Mouse (Mus musculus): ENCODE results near the gene Gse1.

Gene Gse1

DNA sequence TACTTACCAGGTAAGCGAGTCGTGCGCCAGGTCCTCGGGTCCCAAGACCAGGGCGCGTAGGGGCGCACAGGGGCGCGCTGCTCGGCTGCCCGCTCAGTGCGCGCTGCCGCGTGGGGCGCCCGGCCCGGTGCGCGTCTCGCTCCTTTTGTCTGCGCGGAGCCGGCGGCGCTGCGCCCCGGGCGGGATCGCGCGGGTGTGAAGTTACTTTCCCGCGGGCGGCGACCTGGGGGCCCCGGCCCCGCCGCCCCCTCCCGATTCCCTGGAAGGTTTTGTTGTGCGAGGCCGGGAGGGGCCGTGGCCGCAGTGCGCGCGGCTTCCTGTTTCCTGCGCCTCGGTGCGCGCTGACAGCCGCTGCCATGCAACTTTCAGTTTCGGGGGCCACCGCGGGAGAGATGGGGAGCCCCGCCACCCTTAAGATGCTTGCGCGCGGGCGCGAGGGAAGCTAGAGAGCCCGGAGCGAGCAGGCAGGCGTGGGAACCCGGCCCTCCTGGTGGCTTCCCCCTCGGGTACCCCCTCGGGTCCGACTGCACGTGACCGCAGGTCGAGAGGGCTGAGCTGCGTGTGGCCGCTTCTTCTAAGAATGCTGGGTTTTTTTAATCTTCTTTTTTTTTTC lies 261.0 kb downstream of the Gse1 start:
- peak; percentile 63 for DNase-seq

DNA sequence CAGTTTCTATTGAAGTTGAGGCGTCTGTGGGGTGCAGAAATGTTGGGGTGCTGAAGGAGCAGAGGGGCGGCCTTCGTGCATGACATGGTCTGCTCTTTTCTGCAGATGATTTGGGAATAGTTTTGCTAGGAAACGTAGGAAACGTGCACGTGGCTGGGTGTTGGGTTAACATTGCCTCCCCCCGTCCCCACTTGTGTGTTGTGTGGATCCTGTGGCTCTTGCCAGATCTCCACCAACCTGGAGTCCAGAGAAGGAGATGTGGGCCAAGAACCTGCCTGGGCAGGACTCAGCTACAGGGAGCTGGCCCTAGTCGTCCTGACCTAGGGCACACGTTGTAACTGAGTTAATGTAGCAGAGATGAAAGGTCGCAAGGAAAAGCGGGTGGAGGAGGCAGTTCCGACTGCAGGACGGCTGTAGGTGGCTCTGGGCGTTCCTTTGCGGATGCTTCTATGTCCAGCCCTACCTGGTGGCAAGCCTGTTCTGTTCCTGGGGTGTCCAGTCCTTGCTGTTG lies 261.6 kb downstream of the Gse1 start:
- DNase-seq, result peak; percentile 79

DNA sequence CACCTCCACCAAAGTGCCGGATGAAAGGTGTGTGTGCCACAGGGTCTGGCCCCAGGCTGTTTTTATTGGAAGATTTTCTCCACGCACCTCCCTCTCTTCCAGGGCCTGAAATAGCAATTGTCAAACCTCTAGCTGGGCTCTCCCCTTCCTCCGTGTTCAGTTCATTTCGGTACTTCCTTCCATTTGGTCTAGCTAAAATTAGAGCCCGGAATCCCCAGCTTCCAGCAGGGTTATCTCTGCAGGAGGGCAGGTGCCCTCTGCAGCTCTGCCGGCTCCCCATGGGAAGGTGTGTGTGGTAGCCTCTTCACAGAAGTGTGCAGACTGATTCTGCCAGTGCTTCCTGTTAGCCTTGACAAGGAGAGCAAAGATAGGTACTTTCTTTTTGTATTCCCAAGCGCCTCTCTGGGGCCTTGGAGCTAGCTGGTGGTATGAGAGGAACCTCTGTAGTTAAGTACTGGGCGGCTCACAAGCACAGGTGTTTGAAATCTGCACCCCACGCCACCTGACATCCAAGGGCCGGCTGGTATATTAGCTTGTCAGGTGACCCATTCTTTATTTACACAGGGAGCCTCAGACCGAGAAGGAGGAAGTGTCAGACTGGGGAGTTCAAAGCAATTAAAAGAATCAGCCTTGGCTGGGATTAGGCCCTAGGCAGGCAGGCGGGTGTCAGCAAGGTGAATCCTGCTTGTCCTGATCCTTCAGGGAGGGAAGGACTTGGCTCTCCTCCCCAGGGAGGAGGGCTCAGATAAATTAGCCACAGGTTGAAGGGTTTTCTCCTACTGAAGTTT lies 262.3 kb downstream of the Gse1 start:
- peak; percentile 58 for DNase-seq

DNA sequence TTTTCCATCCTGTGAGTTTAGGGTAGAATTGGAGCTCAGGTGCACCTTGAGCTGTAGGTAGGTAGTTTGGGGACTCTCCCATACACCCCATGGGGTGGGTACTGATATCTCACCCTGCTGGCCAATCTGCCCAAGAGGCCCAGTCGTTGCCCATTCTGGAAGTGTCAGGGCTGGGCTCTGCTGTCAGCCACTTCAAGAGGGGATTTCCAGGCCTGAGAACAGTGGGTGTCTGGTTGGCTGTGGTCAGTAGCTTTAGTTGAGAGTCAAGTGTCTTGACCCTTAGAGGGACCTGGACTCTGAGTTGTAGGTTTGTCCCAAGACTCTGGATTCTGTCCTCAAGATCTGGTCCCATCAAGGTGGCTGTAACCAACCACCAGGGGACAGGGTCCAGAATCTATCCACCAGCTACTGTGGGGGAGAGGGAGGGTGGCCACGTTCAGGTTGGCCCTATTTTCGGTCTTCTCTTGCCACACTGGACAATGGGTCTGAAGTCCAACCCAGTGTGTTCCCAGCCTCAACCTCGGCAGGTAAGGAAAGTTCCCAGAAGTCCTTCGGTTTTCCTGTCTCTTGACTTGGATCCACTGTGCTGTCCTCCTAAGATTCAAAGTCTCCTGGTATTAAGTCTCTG lies 263.0 kb downstream of the Gse1 start:
- DNase-seq, result peak; percentile 71

GRCm38 (mm10) chr8:120492193-120492880 lies 264.1 kb downstream of the Gse1 start:
- DNase-seq, result no peak

DNA sequence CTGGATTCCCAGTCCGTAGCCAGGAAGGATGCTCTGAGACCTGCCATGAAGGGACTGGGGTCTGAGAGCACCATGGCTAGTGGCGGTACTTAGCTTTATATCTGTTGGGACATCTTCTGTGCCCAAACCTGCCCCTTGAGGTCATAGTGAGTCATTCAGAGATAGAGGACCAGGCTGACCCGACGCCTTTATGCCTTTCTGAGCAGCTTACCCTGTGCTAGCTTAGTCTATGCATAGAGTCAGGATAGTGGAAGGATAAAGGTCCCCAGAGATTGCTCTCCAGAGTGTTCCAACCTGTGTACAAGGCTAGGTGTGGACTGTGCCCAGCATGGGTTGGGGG lies 264.6 kb downstream of the Gse1 start:
- DNase-seq, result no peak

DNA sequence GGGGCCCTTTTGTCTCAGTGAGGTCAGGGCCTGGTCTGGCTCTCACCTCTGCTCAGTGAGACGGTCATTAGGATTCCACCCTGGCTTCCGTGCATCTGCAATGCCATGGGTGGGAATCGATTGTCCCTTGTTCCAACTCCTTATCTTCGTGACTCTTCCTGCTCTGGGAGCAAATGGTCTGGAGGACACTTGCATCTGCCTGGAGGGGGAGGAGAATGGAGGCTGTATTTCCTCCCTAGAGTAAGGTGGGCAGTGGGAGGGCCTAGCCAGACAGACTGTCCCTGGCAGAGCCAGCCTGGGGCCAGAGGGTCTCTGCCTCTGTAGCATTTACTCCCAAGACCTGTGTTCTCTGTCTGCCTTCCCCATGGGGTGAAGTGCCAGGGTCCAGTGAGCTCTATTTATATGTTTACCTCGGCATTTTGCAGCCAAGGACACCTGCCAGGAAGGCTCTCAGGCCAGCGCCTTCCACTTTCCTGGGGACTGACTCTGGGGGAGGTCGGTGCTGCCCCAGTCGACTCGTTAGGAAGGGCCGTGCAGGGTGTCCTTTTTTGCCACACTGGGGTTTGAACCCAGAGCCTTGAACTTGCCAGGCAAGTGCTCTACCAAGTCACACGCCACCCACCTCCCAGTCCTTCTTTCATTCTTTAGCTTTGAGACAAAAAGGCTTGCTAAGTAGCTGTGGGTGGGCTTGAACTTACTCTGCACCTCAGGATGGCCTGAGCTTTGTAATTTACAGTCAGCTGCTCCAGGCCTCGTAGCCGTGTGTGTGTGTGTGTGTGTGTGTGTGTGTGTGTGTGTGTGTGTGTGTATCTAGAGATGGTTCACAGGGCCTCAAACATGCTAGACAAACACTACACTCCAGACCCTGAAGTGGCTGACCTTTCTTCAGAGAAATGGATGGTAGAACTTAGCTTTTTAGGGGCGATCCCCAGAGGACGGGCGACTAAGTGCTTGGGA lies 265.5 kb downstream of the Gse1 start:
- no peak for DNase-seq

DNA sequence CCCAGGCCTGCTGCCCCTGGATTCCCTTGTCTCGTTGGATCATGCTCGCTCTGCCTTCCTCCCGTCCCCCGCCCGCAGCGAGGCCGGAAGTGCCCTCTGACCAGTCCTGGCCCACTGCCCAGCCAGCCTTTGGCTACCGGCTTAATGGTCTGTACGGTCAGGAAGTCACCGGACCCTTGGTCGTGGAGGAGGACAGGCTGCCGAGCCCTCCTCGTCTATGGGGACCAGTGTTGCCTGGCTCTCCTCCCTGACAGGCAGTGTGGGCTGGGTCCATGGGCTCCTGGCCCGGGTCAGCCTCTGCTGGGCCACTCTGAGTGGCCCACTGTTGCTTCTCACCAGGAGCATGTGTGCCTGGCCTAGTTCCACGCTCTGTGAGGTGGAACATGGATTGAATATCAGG lies 266.6 kb downstream of the Gse1 start:
- peak; percentile 95 for DNase-seq

- no peak for DNase-seq
Observed at GRCm38 (mm10) chr8:120495461-120495860, 267.2 kb downstream of the Gse1 start.

DNA sequence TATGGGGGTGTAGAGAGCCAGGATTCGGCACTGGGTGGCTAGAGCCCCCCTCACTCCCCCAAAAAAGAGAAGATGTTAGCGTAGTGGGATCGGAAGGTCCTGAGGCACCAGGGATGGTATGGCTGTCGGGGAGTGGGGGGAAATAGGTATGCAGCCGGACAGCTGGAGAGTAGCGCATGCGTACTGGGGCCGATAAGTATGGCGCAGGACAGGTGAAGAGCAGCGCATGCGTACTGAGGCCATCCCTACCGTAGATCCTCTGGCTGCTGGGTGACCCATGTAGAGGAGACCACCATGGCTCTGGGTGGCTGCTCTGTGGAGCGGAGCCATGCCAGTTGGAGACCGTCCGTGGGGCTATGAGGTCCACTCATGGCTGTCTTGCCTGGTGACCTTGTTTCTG lies 268.2 kb downstream of the Gse1 start:
- no peak for DNase-seq

DNA sequence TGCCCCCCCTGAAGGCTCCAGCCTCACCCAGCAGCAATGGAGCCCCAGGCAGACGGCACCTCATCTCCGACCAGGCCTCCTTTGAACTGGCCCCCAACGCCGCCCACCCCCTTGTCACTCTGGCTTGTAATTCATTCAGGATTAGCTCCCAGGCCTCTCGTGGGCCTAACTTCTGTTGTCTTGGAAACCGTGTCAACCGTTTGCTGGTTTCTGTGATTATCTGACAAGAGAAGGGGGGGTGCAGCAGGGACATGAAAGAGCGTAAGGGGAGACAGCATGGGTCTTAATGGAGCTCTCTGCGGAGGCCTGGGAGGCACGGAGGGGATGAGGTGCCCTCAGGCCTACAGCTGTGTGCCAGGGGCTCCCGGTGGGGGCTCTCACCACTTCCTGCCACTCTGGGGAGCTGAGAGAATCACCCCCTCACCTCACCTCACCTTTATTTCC lies 269.3 kb downstream of the Gse1 start:
- no peak for DNase-seq

GRCm38 (mm10) chr8:120498349-120498831 lies 270.1 kb downstream of the Gse1 start:
- DNase-seq, result no peak

- DNase-seq, result peak; percentile 93
Observed at GRCm38 (mm10) chr8:120498926-120499605, 270.8 kb downstream of the Gse1 start.

- DNase-seq, result peak; percentile 83
Observed at GRCm38 (mm10) chr8:120500701-120501261, 272.5 kb downstream of the Gse1 start.

GRCm38 (mm10) chr8:120501426-120501825 lies 273.2 kb downstream of the Gse1 start:
- DNase-seq, result no peak

DNA sequence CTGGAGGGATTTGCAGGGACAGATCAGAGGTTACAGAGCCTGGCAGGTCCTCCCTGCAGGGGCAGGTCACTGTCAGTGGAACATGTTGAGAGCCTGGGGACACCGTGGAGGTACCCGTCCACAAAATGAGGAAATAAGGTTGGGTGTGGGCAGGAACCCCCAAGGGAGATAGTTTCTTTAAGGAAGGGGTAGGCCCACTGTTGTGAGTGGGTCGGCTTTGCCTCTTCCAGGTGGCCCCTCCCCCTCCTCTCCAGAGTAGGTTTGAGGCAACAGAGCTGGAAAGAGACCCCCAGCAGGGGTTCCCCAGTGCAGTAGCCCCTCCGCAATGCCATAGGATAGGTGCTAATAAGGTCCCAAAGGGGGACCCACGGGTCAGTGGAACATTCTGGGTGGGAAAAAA lies 274.2 kb downstream of the Gse1 start:
- no peak for DNase-seq

DNA sequence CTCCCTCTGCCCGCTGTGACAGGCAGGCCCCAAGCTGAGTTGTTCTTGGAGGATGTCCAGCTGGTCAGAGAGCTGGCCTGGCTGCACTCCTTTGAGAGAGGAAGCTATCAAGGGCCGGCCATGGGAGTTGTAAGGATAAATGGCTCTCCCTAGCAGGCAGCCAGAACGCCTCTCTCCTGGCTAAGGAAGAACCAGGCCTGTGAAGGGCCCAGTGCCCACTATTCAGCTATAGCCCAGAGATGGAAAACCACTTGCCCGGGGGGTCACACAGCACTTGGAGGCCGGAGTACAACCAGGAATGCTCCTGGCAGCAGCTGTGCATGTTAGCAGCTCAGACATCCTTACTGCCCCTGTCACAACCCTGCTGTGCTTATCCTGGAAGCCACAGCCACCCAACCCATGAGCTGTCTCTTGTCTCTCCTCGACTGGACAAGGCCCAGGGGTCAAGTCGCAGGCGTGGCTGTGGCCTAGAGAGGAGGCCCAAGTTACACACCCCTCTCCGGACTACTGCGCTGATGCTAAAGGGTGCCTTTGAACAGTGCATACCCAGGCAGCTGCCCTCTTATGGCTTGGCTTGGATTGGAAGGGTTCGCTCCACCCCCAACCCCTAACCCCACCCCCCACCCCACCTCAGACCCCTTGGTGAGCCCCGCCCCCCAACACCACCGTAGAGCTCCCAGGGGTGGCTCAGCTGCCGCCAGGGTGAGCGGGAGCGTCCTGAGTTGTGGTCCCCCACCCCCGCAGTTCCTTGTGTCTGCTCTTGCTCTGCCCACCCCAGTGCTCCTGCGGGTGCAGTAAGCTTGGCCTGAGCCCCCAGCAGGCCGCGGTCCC lies 276.2 kb downstream of the Gse1 start:
- peak; percentile 79 for DNase-seq

DNA sequence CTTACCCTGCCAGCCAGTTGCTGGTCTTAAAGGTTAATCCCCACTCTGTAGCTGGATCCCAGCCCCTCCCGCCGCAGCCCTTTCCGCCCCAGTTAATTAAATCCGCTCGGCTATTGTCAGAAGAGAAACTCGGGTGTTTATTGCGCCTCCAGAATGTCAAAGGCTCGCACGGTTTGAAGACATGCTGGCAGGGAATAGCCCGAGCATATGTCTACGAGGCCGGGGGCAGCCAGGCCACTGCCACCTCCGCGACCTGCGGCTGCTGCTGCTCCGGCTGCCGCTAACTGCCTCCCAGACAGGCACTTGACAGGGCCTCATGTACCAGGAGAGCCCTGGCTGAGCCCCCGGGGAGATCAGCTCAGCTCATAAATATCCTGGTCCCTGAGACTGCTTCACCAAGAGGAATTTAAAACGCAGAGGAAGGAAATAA lies 276.8 kb downstream of the Gse1 start:
- no peak for DNase-seq

GRCm38 (mm10) chr8:120505619-120506310 lies 277.5 kb downstream of the Gse1 start:
- DNase-seq, result no peak

All from kidney, adult 11 months (tissue).